ENCODE assay signal across 8 mouse cellular contexts in the genomic region with DNA sequence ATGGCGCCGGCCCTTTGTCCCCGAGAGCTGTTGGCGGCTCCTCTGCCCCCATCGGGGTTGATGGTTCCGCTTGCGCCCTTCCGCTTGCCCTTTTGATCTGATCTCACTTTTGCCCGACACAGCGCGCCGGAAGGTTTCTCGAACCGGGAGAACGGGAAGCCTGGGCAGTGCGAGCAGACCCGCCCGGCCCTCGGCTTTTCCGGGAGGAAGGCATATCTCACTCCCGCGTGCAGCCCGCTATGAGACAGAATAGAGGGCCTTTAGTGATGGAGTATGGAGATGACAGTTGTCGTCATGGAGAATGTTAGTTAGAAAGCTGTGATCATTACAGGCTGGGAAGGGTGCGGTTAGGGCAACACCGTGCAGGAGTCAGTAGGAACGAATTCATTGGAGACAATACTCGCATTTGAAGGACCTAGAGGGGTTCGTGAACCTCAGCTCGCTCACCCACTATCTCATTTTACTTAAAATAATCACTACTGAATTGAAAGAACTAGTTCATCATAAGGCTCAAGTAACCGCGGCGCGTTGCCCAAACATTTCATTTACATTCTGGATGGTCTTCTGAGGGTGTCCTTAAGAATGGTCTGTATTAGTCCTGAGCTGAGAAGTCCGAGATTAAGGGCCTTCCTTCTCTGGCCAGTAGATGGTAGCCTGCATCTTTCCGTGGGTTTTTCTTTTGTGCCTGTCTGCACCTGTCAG.
DNase-seq lines count a peak whose midpoint lies in the region; ATAC-seq and TF ChIP-seq lines count a peak whose summit lies in the region.

No protein-coding gene starts in this region.

- H3K27me3 ChIP-seq in heart, postnatal 0 days (ENCODE audit: control insufficient read depth, insufficient read depth, low read length): no peaks in the 10 kb centered on the region
- H3K27me3 ChIP-seq in E14TG2a.4 (ENCODE audit: insufficient read depth, low read length): no peaks in the 10 kb centered on the region
- no peaks in the 10 kb centered on the region for H3K27me3 ChIP-seq in hindbrain, embryonic 15.5 days
- no peaks in the 10 kb centered on the region for H3K27me3 ChIP-seq in midbrain, embryonic 12.5 days

- DNase-seq in heart, postnatal 0 days (ENCODE audit: low spot score): peak; percentile 57
- DNase-seq in heart, adult 9 months (ENCODE audit: low spot score in 2 of 2): no peak
- DNase-seq in cerebellum, postnatal 14 days: peak; percentile 54 to 59
- no peak for DNase-seq in gastrocnemius, adult 8-10 months (ENCODE audit: low spot score in 2 of 2)
- DNase-seq in B cell, adult 2 months: no peak

- under 1% methylated on average over 36 of the region's 36 CpGs for WGBS in heart, postnatal 0 days
- under 1% methylated on average over 36 of the region's 36 CpGs for WGBS in hindbrain, embryonic 15.5 days
- under 1% methylated on average over 36 of the region's 36 CpGs for WGBS in midbrain, embryonic 12.5 days

- peak; percentile 49 for ATAC-seq in heart, postnatal 0 days (ENCODE audit: insufficient read depth, low read depth)
- ATAC-seq in hindbrain, embryonic 15.5 days (ENCODE audit: low FRiP score, low read depth): peak; percentile 82
- ATAC-seq in midbrain, embryonic 12.5 days (ENCODE audit: low FRiP score, low read depth): peak; percentile 71; the same call in 1 of the 2 replicates

- H3K27ac ChIP-seq in heart, postnatal 0 days (ENCODE audit: low read depth): peak overlapping the region; percentile 100
- peak overlapping the region; percentile 99 for H3K27ac ChIP-seq in hindbrain, embryonic 15.5 days (replicated peaks)
- H3K27ac ChIP-seq in midbrain, embryonic 12.5 days (replicated peaks): peak overlapping the region; percentile 99

- peak overlapping the region; percentile 70 for H3K4me3 ChIP-seq in heart, postnatal 0 days (ENCODE audit: low read depth, low read length)
- H3K4me3 ChIP-seq in E14TG2a.4 (replicated peaks; ENCODE audit: low read length): peak overlapping the region; percentile 92
- H3K4me3 ChIP-seq in hindbrain, embryonic 15.5 days: peak overlapping the region; percentile 74
- peak overlapping the region; percentile 66 for H3K4me3 ChIP-seq in midbrain, embryonic 12.5 days

- H3K9ac ChIP-seq in heart, postnatal 0 days (replicated peaks; ENCODE audit: low read depth, low read length): peak overlapping the region; percentile 91
- peak overlapping the region; percentile 92 for H3K9ac ChIP-seq in hindbrain, embryonic 15.5 days
- H3K9ac ChIP-seq in midbrain, embryonic 12.5 days (replicated peaks): peak overlapping the region; percentile 70

- peaks cover 10% of the 10 kb centered on the region for H3K4me1 ChIP-seq in heart, postnatal 0 days (ENCODE audit: control insufficient read depth, insufficient read depth)
- peaks cover 9% of the 10 kb centered on the region for H3K4me1 ChIP-seq in E14TG2a.4 (replicated peaks; ENCODE audit: low read depth, low read length)
- H3K4me1 ChIP-seq in hindbrain, embryonic 15.5 days (replicated peaks): peaks cover 31% of the 10 kb centered on the region
- peaks cover 17% of the 10 kb centered on the region for H3K4me1 ChIP-seq in midbrain, embryonic 12.5 days

- no peaks in the 10 kb centered on the region for H3K9me3 ChIP-seq in heart, postnatal 0 days (replicated peaks; ENCODE audit: control insufficient read depth, low read length)
- peaks cover 2% of the 10 kb centered on the region; the same call in 1 of the 2 replicates for H3K9me3 ChIP-seq in E14TG2a.4 (ENCODE audit: low read length)
- no peaks in the 10 kb centered on the region for H3K9me3 ChIP-seq in hindbrain, embryonic 15.5 days
- no peaks in the 10 kb centered on the region for H3K9me3 ChIP-seq in midbrain, embryonic 12.5 days

- H3K36me3 ChIP-seq in heart, postnatal 0 days (replicated peaks; ENCODE audit: control insufficient read depth, insufficient read depth, low read length): peaks cover 8% of the 10 kb centered on the region; the same call in 1 of the 2 replicates
- H3K36me3 ChIP-seq in E14TG2a.4 (ENCODE audit: insufficient read depth, low read length): peaks cover 19% of the 10 kb centered on the region
- H3K36me3 ChIP-seq in hindbrain, embryonic 15.5 days: peaks cover 9% of the 10 kb centered on the region; the same call in 1 of the 2 replicates
- H3K36me3 ChIP-seq in midbrain, embryonic 12.5 days: peaks cover 8% of the 10 kb centered on the region; the same call in 1 of the 2 replicates

- peak; percentile 34; the same call in 1 of the 2 replicates for TF ChIP-seq EP300 in heart, postnatal 0 days (IDR thresholded peaks at IDR 0.05; ENCODE audit: low read depth)

- peak overlapping the region; percentile 82 for H3K4me2 ChIP-seq in heart, postnatal 0 days (ENCODE audit: low read depth, low read length)
- H3K4me2 ChIP-seq in hindbrain, embryonic 15.5 days: peak overlapping the region; percentile 64
- H3K4me2 ChIP-seq in midbrain, embryonic 12.5 days (replicated peaks): peak overlapping the region; percentile 66

- peak; percentile 34; the same call in 1 of the 2 replicates for TF ChIP-seq CTCF in heart, postnatal 0 days (IDR thresholded peaks at IDR 0.05; ENCODE audit: low read depth)
- TF ChIP-seq CTCF in E14TG2a.4 (conservative IDR thresholded peaks at IDR 0.05; ENCODE audit: low read length): 0 out of 2 replicates have a peak, but pooled peaks have one; percentile 5

Comparison
In these comparisons a context has a peak if more than half of its experiments do, and no peak if none do; other contexts are left out.
1. DNase-seq: peak in heart, postnatal 0 days (single experiment) and cerebellum, postnatal 14 days (2 of 2); none in heart, adult 9 months (0 of 2), gastrocnemius, adult 8-10 months (0 of 2) and B cell, adult 2 months (0 of 2).
2. Peak in every context shown above with its lines, with median percentiles within 50 percentile points of each other: ATAC-seq, H3K27ac ChIP-seq, H3K4me2 ChIP-seq, H3K4me3 ChIP-seq and H3K9ac ChIP-seq.